Mouse (Mus musculus): ENCODE results near the gene Arhgap19. TPM values are rescaled to one million over a fixed set of nuclear protein-coding genes. Genes with fewer than 3 reads are reported as not detected.

The Arhgap19 gene
- total RNA-seq, 2 experiments from 2014 or later: 6.4 to 6.6 TPM

DNA sequence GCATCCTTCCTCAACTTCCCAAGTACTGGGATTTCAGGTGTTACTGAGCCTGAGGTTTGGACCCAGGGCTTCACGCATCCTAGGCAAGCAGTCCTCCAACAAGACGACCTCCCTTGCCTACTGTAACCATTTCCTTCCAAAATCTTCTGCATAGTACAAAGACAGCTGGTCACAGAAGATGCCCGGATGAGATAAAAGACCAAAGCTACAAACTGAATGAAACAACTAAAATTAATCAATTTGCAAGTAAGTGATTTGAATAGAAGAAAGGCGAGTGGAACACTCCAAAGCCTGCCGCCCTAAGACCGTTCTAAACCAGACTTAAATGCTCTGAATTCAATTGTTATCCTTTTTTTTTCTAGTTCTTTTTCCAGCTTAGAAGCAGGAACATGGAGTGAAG, 33.6 kb upstream of the Arhgap19 start:
- intact Hi-C loops (cut with DNase I): no loop called here
- no peak for DNase-seq

DNA sequence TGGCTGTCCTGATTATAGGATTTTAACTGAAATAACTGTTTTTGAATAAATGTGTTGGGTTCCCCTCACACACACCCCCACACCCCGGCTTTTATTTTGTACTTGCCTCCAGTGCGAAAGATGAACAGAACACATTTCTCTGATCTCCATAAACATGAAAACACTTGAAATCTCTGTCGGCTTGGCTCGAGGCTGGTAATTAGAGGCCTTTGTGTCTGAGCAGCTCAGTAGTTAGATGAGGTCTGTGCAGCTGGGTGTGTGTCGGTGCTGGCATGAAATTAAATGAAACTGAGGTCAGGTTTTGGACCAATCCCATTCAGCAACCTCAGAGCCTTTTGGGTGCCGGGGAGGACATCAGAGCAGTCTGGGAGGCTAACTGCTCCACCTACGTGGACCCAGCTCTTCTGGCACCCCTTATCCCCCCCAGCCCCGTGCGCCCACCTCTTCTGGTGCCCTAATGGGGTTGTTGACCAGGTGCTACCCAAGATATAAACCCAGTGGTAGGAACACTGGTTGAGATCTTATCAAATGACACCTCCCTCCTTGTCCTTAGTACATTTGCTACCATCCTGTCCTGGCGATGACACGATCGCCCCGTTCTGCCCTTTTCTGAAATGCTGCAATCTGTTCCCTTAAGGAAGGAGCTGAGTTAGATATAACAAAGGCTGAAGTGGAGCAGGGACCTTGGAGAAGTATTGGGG, 30.8 kb upstream of the Arhgap19 start:
- no peak for DNase-seq
- intact Hi-C loops (cut with DNase I): no loop called here

DNA sequence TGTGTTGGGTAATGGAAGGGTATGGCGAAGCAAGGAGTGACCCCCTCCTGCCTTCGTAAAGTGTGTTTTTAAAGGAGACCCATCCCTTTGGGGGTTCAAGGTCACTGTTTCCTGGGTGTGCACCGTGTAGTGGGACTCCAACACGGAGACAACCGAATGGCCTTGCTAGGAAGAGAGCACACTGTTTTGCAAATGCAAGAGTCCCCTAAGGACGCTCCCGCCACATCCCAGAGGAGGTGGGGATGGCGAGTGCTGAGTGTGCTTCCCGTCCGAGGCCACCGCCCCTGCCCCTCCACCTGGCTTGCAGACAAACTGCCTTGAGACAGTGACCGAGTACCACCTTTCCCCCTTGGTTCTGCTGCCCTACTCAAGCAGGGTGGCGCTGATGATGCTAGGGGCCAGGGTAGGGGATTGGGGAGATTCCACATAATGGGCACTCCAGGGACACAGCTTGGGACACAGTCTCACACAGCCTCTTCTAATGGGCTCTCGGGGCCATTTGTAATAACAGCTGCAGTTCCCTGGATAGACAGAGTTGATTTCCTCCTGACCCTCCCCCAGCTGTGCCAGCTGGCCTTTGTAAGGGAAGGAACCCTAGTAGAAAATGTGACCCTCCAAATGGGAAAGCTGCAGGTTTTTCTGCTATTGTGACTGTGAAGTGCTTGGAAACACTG, 30.0 kb upstream of the Arhgap19 start:
- intact Hi-C loops (cut with DNase I): loop anchor here (2.0 kb wide), 1 partner anchor 15 kb away; no protein-coding TSS in a partner anchor
- DNase-seq: no peak

DNA sequence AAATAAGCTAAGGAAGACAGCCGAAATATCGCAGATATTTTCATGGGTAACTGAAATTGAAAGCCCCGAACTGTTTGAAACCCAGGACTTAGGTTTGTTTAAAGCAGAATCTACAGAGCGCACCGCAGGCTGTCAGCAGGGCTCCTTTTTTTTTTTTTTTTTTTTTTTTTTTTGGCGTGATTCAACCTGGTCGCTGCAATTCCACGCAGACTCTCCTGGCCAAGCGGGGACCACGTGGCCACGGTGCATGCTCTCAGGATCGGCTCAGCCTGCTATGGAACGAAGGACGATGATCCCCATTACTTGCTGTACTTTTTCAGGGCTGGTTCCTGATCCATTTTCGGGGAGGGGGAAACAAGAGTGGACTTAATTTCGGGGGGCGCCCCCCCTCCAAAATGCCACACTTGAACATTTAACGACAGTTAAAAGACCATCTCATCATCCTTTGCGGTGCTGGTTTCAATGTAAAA, 29.3 kb upstream of the Arhgap19 start:
- intact Hi-C loops (cut with DNase I): loop anchor here (2.0 kb wide), 1 partner anchor 16 kb away; no protein-coding TSS in a partner anchor

DNA sequence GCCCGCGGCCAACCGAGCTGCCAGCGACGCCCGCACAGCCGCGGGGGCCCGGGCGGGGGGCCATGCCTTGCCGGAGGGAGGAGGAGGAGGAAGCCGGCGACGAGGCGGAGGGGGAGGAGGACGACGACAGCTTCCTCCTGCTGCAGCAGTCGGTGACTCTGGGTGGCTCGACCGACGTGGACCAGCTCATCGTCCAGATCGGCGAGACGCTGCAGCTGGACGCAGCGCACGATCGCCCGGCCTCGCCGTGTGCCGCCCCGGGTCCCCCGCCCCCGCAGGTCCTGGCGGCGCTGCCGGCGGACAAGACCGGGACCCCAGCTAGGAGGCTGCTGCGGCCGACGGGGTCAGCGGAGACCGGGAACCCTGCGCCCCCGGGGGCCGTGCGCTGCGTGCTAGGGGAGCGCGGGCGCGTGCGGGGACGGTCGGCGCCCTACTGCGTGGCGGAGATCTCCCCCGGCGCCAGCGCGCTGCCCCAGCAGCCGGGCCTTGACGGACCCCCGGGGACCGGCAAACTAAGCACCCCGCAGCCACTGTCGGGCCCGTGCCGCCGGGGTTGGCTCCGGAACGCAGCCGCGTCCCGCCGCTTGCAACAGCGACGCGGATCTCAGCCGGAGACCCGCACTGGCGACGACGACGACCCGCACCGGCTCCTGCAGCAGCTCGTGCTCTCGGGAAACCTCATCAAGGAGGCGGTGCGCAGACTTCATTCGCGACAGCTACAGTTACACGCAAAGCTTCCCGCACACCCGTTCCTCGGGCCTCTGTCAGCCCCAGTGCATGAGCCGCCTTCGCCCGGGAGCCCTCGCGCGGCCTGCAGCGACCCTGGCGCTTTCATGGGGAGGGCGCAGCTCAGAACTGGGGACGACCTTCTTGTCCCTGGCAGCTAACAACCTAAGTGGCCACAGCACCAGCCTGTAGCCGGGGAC, 28.5 kb upstream of the Arhgap19 start:
- DNase-seq: peak; percentile 48 to 62
- intact Hi-C loops (cut with DNase I): loop anchor here (2.0 kb wide), 1 partner anchor 16 kb away; no protein-coding TSS in a partner anchor

More for the DNA sequence above, 29.3 kb upstream of the Arhgap19 start:
- no peak for DNase-seq

DNA sequence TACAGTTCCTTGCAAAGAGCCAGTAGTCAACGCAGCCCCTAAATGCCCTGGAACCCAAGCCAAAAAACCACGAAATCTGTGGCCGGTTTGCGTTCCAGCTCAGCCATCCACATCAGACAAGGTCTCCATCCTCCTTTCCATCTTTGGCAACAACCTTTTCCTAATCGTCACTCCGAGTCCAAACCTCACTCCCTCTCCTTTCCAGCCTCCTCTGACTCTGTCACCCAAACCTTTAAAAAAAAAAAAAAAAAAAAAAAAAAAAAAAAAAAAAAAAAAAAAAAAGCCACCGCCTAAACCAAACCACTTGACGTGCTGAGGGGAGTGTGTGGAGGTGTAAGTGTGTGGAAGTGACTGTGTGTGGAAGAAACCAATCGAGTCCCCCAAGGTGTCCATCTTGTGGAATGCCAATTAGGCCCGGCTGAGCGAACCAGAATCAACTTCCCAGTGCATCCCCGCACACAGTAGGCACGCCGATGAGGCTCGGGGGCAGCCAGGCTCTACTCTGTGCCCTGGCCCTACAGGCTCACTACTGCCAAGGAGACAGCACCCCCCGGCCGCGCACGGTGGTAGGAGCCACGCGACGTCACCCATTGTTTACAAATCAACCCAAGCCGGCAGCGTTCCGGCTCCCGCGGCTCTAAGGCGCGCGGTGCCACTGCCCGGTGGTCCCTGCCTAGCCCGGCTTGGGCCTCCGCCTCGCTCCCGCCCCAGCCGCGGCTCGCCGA, 27.7 kb upstream of the Arhgap19 start, which contains the start of gene Frat1:
Gene Frat1, plus strand, starts transcription at position 590 of the 725 bp plus-strand sequence.
- intact Hi-C loops (cut with DNase I): loop anchor here (2.0 kb wide), 1 partner anchor 17 kb away; no protein-coding TSS in a partner anchor
- peak; percentile 78 to 93 for DNase-seq

DNA sequence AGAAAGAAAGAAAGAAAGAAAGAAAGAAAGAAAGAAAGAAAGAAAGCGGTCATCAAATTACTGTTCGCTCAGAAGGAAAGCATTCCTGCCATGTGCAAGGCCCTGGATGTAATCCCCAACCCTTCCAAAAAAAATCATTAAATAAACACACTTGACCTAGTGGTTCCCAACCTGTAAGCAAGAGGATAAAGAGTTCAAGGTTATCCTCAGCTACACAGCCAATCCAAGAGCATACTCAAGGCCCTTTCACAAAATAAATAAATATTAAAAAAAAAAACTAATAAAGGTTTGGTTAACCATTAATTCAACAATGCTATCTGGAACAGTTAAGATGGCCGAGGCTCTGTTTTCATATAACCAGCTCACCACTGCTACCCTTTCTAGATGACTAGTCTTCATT, 27.1 kb upstream of the Arhgap19 start:
- intact Hi-C loops (cut with DNase I): no loop called here
- DNase-seq: no peak

DNA sequence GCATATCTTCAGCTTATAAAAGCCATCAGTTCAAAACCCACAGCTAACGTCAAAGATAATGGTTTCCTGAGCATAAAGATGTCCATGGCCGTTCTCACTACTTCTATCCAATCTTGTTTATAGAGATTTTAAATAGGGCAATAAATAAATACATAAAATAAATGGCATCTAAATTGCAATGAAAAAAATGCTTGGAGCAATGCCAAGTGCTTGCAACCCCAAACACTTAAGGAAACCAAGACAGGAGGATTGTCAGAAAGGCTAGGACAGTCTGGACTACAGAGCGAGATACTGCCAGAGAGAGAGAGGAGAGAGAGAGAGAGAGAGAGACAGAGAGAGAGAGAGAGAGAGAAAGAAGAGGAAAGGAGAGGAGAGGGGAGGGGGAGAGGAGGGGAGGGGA, 24.7 kb upstream of the Arhgap19 start:
- DNase-seq: no peak
- intact Hi-C loops (cut with DNase I): no loop called here

DNA sequence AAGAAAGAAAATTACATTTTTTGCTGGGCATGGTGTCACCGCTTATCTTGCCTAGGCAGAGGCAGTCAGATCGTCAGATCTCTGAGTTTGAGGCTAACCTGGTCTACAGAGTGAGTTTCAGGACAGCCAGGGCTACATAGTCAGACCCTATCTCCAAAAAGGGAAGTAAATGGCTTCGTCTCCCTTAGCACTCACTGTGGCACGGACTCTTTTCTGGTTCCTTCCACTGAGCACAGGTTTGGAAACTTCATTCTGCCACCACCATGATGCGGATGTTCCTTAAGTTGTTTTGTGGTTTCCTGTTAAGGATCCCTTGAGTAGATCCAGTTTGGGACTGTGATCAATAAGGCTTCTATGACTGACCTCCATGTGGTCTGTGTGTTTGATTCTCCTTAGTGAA, 23.1 kb upstream of the Arhgap19 start:
- intact Hi-C loops (cut with DNase I): no loop called here
- DNase-seq: no peak

DNA sequence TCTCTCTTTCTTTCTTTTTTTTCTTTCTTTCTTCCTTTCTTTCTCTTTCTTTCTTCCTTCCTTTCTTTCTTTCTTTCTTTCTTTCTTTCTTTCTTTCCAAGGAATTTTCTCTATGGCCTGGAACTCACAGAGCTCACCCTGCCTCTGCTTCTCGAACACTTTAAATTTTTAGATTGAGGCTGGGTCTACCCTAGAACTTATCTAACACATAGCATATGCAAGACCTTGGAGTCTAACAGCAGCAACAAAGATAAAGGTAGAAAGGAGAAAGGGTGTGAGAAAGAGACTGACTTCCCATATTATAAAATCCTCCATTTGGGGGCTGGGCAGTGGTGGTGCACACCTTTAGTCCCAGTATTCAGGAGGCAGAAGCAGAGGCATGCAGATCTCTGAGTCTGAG, 20.7 kb upstream of the Arhgap19 start:
- DNase-seq: no peak
- intact Hi-C loops (cut with DNase I): no loop called here

DNA sequence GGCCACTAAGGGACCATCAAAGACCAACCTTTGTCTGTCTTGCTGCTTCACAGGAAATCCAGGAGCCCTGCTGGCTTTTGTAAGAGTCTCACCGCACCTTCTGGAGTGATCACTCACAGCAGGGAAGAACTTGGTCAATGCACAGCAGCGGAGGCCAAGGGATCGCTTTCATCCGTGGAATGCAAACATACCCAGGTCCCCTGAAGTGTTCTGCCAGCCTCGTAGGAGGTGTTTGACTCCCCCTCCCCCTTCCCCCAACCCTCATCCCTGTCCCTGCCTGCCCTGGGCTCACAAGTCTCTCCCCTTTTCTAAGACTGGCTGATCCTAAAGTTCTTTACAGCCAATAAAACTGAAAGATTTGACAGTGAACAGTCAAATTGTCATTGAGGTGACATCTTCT, 19.6 kb upstream of the Arhgap19 start:
- no peak for DNase-seq
- intact Hi-C loops (cut with DNase I): no loop called here

DNA sequence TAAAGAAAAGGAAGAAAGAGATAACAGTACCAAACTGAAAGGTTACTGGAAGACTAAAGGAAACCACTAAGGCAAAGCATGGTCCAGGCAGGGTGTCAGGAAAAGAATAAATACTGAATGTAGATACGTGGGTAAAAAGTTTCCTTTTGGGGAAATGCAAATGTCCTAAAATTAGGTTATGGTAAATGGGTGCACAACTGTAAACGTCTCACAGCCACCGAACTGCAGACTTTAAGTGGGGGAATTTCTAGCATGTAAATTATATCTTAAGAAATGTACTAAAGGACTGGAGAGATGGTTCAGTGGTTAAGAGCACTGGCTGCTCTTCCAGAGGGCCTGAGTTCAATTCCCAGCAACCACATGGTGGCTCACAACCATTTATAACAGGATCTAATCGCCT, 16.9 kb upstream of the Arhgap19 start:
- intact Hi-C loops (cut with DNase I): no loop called here
- DNase-seq: no peak

DNA sequence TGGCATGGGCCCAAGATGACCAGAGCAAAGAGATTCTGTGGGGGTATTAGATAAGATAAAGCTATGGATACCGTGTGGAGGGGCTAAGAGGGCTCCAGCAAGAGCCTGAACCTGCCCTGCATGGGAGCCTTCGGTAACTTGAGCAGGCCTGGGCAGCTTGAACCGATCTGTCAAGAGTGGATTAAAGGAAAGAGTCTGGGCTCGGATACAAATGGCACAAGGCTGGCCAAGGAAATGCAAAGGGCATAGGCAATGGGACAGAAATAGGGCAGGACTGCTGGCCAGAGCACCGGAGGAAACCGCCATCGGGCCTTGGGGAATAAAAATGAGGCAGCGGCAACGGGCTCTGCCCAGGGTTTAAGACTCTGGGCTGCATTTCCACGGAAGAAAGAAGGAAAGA, 15.5 kb upstream of the Arhgap19 start:
- peak; percentile 44 to 58 for DNase-seq
- intact Hi-C loops (cut with DNase I): no loop called here

DNA sequence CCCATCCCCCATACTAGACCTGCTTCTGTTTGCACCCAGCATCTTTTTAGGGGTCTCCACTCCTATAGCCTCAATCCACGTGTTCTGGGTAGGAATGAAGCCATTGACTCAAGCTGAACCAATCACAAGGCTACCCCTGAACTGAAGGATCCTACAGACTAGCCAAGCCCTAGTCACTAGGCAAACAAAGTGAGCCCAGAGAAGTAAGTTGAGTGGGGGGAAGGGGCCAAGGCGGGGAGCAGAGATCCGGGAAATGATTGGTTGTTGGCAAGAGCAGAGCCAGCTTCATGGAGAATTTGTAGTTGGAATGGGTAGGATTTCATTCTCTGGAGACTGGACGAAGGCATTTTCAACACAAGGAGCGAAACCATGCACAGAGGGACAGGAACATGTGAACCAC, 15.1 kb upstream of the Arhgap19 start:
- no peak for DNase-seq
- intact Hi-C loops (cut with DNase I): no loop called here

DNA sequence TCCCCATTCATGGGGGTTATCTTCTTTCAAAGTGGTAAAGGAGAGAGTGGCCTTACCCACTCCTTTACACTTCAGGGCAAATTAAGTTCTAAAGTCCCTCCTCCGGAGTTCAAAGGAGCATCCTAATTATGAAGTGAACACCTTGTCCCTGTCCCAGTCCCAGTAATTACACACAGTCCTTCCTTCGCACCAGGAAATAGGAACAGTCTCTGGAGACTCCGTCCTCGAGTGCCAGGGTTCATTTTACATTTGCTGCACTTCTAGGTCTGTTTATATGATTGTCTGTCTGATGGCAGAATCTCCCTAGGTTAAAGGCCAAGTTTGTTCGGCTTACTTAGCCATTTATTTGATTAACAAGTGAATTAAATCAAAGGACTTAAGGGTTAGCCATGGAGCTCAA, 14.6 kb upstream of the Arhgap19 start:
- intact Hi-C loops (cut with DNase I): no loop called here
- no peak for DNase-seq

DNA sequence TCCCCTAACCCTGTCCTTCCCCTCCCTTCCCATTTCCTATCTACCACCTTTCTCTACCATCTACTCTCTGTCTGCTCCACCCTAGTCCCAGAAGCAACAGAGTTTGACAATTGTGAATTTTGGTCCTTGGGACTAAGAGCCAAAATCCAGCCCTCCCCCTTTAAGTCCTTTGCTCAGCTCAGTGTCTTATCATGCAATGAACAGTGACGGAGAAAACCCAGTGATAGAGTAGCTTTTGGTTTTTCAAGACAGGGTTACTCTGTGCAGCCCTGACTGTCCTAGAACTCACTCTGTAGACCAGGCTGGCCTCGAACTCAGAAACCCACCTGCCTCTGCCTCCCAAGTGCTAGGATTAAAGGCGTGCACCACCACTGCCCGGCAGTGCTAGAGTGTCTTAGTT, 11.5 kb upstream of the Arhgap19 start:
- intact Hi-C loops (cut with DNase I): no loop called here
- no peak for DNase-seq

DNA sequence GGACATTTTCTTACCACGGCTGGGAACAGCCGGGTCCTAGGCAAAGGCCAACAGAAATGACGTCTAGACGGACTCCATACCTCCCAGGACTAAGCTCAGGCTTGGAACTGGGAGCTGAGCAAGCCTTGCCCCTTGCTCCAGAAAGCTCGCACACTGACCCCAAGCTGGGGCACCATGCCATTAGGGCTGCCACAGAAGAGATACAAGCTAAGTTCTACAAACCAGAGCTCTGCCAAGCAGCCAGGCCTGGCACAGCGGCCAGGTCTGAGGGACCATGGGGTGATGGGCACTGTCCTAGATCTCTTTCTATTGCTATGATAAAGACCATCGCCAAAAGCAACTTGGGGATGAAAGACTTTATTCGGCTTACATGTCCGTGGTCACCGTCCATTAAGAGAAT, 10.7 kb upstream of the Arhgap19 start:
- intact Hi-C loops (cut with DNase I): no loop called here
- peak in 1 of 2 experiments; percentile 17 for DNase-seq

DNA sequence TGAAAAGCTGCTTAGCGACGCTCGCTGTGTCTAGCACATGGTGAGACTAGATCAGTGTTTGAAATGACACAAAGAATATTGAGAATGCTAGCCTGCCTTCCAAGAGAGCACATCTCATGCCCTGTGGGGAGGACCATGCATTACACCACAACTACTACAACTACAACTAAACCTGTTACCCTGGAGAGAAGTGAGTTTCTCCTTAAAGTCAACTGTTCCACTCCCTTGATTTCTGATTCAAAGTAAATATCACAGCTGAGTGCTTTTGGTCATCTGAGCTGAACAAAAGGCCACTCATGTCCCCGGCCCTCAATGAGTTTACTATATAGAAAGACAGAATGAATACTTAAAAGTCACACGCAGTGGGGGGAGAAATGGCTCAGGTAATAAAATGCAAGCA, 8.2 kb upstream of the Arhgap19 start:
- intact Hi-C loops (cut with DNase I): no loop called here
- DNase-seq: no peak

DNA sequence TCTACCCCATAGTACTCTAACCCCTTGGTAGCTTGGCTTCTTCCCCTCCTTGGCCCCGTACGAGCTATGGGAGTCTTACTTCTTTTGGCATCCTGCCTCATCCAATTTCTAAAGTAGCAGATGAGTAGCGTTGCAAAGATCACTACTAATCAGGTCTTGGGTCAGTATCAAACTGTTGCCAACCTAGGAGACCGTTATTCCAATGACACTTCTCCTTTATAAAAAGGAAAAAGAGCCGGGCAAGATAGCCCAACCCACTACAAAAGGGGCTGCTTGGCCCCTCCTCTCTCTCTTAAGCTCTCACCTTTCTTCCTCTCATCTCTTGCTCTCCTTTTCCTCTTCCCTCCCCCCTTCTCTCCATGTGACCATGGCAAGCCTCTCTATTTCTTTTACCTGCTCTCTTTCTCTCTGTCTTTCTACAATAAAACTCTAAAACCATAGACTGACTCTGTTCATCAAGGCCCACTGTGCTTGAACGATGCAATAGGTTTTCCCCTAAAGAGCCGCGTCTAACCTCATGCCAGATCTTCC, 6.3 kb upstream of the Arhgap19 start:
- intact Hi-C loops (cut with DNase I): no loop called here
- DNase-seq: no peak

DNA sequence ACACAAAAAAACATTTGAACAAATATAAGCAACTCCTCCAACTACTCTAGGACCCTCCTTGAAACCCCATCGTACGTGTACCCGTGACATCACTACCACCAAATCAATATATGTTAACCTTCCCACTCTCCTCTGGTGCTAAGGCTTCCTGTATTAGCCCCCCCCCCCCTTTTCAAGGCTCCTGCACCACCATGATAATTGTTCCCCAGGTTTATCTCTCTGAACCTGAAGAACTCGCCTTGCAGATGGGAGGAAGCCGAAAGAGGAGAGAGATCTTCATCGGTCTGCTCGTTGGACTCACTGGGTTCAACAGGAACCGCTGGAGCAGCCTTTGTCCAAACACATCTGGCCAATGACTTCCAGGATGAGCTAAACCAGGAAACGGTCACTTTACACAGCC, 5.7 kb upstream of the Arhgap19 start:
- no peak for DNase-seq
- intact Hi-C loops (cut with DNase I): no loop called here

Measured in gastrocnemius, postnatal 36 days (tissue).